Mouse (Mus musculus): Measurements from ENCODE around the gene Cars2. TPM values are rescaled to one million over a fixed set of nuclear protein-coding genes. Genes with fewer than 3 reads are reported as not detected.
"Not testable (repeated sequence)": the region's sequence is repeated elsewhere in the genome, so short reads cannot be mapped to it uniquely, and the experiment has no call there.

Gene Cars2
- polyA plus RNA-seq, 1 experiment from 2014 or later, result 19.9 TPM

- Histone ChIP-seq H3K4me1 (peaks cover 16% of the 10 kb centered on the region), H3K9ac (no peak overlapping the region), H3K9me3 (no peaks in the 10 kb centered on the region), H3K36me3 (replicated peaks) (peaks cover 20% of the 10 kb centered on the region), H3K4me3 (replicated peaks) (no peak overlapping the region), H3K4me2 (peak overlapping the region; percentile 69; the same call in 1 of the 2 replicates), H3K27ac (no peak overlapping the region), H3K27me3 (peaks cover 17% of the 10 kb centered on the region)
- 91% methylated on average over 4 of the region's 4 CpGs for WGBS
- no peak for ATAC-seq (ENCODE audit: low FRiP score)
These were observed 51.6 kb downstream of the Cars2 start for GRCm38 (mm10) chr8:11498786-11499485.

- 77% methylated on average over 12 of the region's 12 CpGs for WGBS
- Histone ChIP-seq H3K36me3 (replicated peaks) (peaks cover 14% of the 10 kb centered on the region), H3K27me3 (peaks cover 18% of the 10 kb centered on the region), H3K27ac (no peak overlapping the region), H3K4me3 (replicated peaks) (peak overlapping the region; percentile 97), H3K9ac (no peak overlapping the region), H3K4me1 (peaks cover 16% of the 10 kb centered on the region), H3K9me3 (no peaks in the 10 kb centered on the region), H3K4me2 (peak overlapping the region; percentile 69)
- ATAC-seq (ENCODE audit: low FRiP score), result no peak
These were observed 52.3 kb downstream of the Cars2 start for GRCm38 (mm10) chr8:11498281-11498680.

- Histone ChIP-seq H3K9ac (peak within 1 kb of the TSS; percentile 85), H3K9me3 (no peaks in the 10 kb centered on the region), H3K27ac (peak within 1 kb of the TSS; percentile 83), H3K27me3 (peaks cover 18% of the 10 kb centered on the region), H3K4me2 (peak within 1 kb of the TSS; percentile 69), H3K36me3 (replicated peaks) (peaks cover 5% of the 10 kb centered on the region), H3K4me1 (peaks cover 16% of the 10 kb centered on the region), H3K4me3 (replicated peaks) (peak within 1 kb of the TSS; percentile 97)
- 3% methylated on average over 72 of the region's 73 CpGs for WGBS
- peak; percentile 98 for ATAC-seq (ENCODE audit: low FRiP score)
These were observed 53.3 kb downstream of the Cars2 start, which contains the start of gene Naxd for GRCm38 (mm10) chr8:11497017-11497990. Naxd (plus strand) TSS chr8:11497506.

- not testable (repeated sequence) for H3K9ac ChIP-seq; H3K4me3 ChIP-seq (replicated peaks); ATAC-seq (ENCODE audit: low FRiP score); H3K36me3 ChIP-seq (replicated peaks); H3K4me2 ChIP-seq; H3K9me3 ChIP-seq; H3K27ac ChIP-seq; H3K4me1 ChIP-seq
- peaks cover 42% of the 10 kb centered on the region for H3K27me3 ChIP-seq
- 86% methylated on average over 2 of the region's 2 CpGs for WGBS
These were observed 58.2 kb downstream of the Cars2 start for GRCm38 (mm10) chr8:11492340-11492739.

GRCm38 (mm10) chr8:11487229-11487628, 63.4 kb downstream of the Cars2 start:
- Histone ChIP-seq H3K9ac (no peak overlapping the region), H3K4me2 (no peak overlapping the region), H3K4me1 (no peaks in the 10 kb centered on the region; the same call in 1 of the 2 replicates), H3K27me3 (peaks cover 50% of the 10 kb centered on the region), H3K4me3 (replicated peaks) (no peak overlapping the region), H3K36me3 (replicated peaks) (no peaks in the 10 kb centered on the region), H3K9me3 (no peaks in the 10 kb centered on the region), H3K27ac (no peak overlapping the region)
- no peak for ATAC-seq (ENCODE audit: low FRiP score)
- WGBS, result 72% methylated on average over 4 of the region's 4 CpGs

GRCm38 (mm10) chr8:11486142-11486541, 64.4 kb downstream of the Cars2 start:
- ATAC-seq (ENCODE audit: low FRiP score), result no peak
- WGBS, result 27% methylated on average over 7 of the region's 7 CpGs
- no peaks in the 10 kb centered on the region for H3K36me3 ChIP-seq (replicated peaks)

GRCm38 (mm10) chr8:11482537-11482936, 68.0 kb downstream of the Cars2 start:
- no peak overlapping the region for H3K4me2 ChIP-seq
- ATAC-seq (ENCODE audit: low FRiP score), result no peak
- no peak overlapping the region for H3K27ac ChIP-seq
- H3K36me3 ChIP-seq (replicated peaks), result no peaks in the 10 kb centered on the region
- no peaks in the 10 kb centered on the region for H3K9me3 ChIP-seq
- WGBS, result 84% methylated on average over 3 of the region's 3 CpGs
- H3K4me1 ChIP-seq, result peaks cover 18% of the 10 kb centered on the region
- H3K4me3 ChIP-seq (replicated peaks), result no peak overlapping the region
- H3K27me3 ChIP-seq, result peaks cover 70% of the 10 kb centered on the region
- H3K9ac ChIP-seq, result no peak overlapping the region

More at GRCm38 (mm10) chr8:11486142-11486541, 64.4 kb downstream of the Cars2 start:
- Histone ChIP-seq H3K4me3 (replicated peaks) (no peak overlapping the region), H3K4me2 (no peak overlapping the region), H3K27me3 (peaks cover 53% of the 10 kb centered on the region), H3K27ac (no peak overlapping the region), H3K9ac (no peak overlapping the region), H3K4me1 (no peaks in the 10 kb centered on the region; the same call in 1 of the 2 replicates), H3K9me3 (no peaks in the 10 kb centered on the region)

- Histone ChIP-seq H3K9me3 (no peaks in the 10 kb centered on the region), H3K27ac (no peak overlapping the region), H3K9ac (no peak overlapping the region), H3K4me3 (replicated peaks) (no peak overlapping the region), H3K4me1 (peaks cover 21% of the 10 kb centered on the region), H3K36me3 (replicated peaks) (no peaks in the 10 kb centered on the region), H3K27me3 (peaks cover 72% of the 10 kb centered on the region), H3K4me2 (no peak overlapping the region)
- no peak for ATAC-seq (ENCODE audit: low FRiP score)
- 62% methylated on average over 3 of the region's 3 CpGs for WGBS
These were observed 68.7 kb downstream of the Cars2 start for GRCm38 (mm10) chr8:11481876-11482275.

- Histone ChIP-seq H3K9ac (no peak overlapping the region), H3K4me3 (replicated peaks) (no peak overlapping the region), H3K4me1 (peaks cover 28% of the 10 kb centered on the region), H3K27ac (no peak overlapping the region), H3K36me3 (replicated peaks) (no peaks in the 10 kb centered on the region), H3K9me3 (no peaks in the 10 kb centered on the region), H3K4me2 (no peak overlapping the region), H3K27me3 (peaks cover 86% of the 10 kb centered on the region)
- WGBS, result 7% methylated on average over 14 of the region's 14 CpGs
- ATAC-seq (ENCODE audit: low FRiP score), result no peak
These were observed 71.0 kb downstream of the Cars2 start for GRCm38 (mm10) chr8:11479591-11479990.

- H3K9ac ChIP-seq, result no peak overlapping the region
- H3K27ac ChIP-seq, result no peak overlapping the region
- no peaks in the 10 kb centered on the region for H3K36me3 ChIP-seq (replicated peaks)
- H3K9me3 ChIP-seq, result no peaks in the 10 kb centered on the region
- H3K27me3 ChIP-seq, result peaks cover 89% of the 10 kb centered on the region
- 2% methylated on average over 23 of the region's 23 CpGs for WGBS
- H3K4me2 ChIP-seq, result peak overlapping the region; percentile 88
- H3K4me1 ChIP-seq, result peaks cover 28% of the 10 kb centered on the region
- ATAC-seq (ENCODE audit: low FRiP score), result peak; percentile 12
- H3K4me3 ChIP-seq (replicated peaks), result peak overlapping the region; percentile 49
These were observed 71.6 kb downstream of the Cars2 start for GRCm38 (mm10) chr8:11478807-11479527.

- H3K27me3 ChIP-seq, result peaks cover 91% of the 10 kb centered on the region
- H3K4me3 ChIP-seq (replicated peaks), result peak within 1 kb of the TSS; percentile 49
- H3K27ac ChIP-seq, result no peak within 1 kb of the TSS
- WGBS, result under 1% methylated on average over 69 of the region's 69 CpGs
- H3K9ac ChIP-seq, result peak within 1 kb of the TSS; percentile 41; the same call in 1 of the 2 replicates
- H3K4me1 ChIP-seq, result peaks cover 28% of the 10 kb centered on the region
- peak within 1 kb of the TSS; percentile 88 for H3K4me2 ChIP-seq
- peak; percentile 82 for ATAC-seq (ENCODE audit: low FRiP score)
- H3K36me3 ChIP-seq (replicated peaks), result no peaks in the 10 kb centered on the region
- no peaks in the 10 kb centered on the region for H3K9me3 ChIP-seq
These were observed 72.5 kb downstream of the Cars2 start, which contains the start of gene Rab20 for GRCm38 (mm10) chr8:11477811-11478761. Rab20 (minus strand) TSS chr8:11478710.

All from forebrain, embryonic 12.5 days (tissue).